Mouse (Mus musculus) embryonic facial prominence, embryonic 11.5 days (tissue): ENCODE data around the gene Gm6760. TPM values are rescaled to one million over a fixed set of nuclear protein-coding genes. Genes with fewer than 3 reads are reported as not detected.

Experiments
- ATAC-seq: fragments of 200-750 bp; cut with Nextera tagmentation; replicated peaks from 2 replicates; pipeline ENCODE4 v1.8.0; 2017; ENCODE audit warnings: low read depth; ENCODE audit not compliant: insufficient number of reproducible peaks, low FRiP score, low TSS enrichment
- DNase-seq: peaks from one replicate; pipeline ENCODE4 v3.0.0-alpha.2; 2015; ENCODE audit warnings: low spot score
- H3K27ac ChIP-seq: fragments of 300-500 bp; sonication (generic); replicated peaks from 2 replicates; pipeline ENCODE4 v1.5.1; 2014; ENCODE audit warnings: mild to moderate bottlenecking, low read depth, low read length, control low read depth
- H3K27me3 ChIP-seq: fragments of 300-500 bp; sonication (generic); 2 replicates; pipeline ENCODE4 v1.6.1; 2014; ENCODE audit warnings: mild to moderate bottlenecking, low read length, moderate library complexity, mixed read lengths; ENCODE audit not compliant: control insufficient read depth, insufficient read depth
- H3K36me3 ChIP-seq: fragments of 300-500 bp; sonication (generic); replicated peaks from 2 replicates; pipeline ENCODE4 v1.6.1; 2014; ENCODE audit warnings: low read depth, mild to moderate bottlenecking, low read length, moderate library complexity, mixed read lengths; ENCODE audit not compliant: control insufficient read depth, insufficient read depth
- H3K4me1 ChIP-seq: fragments of 300-500 bp; sonication (generic); 2 replicates; pipeline ENCODE4 v1.6.1; 2014; ENCODE audit warnings: low read length, mixed read lengths; ENCODE audit not compliant: control insufficient read depth, insufficient read depth
- H3K4me2 ChIP-seq: fragments of 300-500 bp; sonication (generic); 2 replicates; pipeline ENCODE4 v1.6.1; 2014; ENCODE audit warnings: low read depth, mild to moderate bottlenecking, control low read depth, low read length, moderate library complexity
- H3K4me3 ChIP-seq: fragments of 300-500 bp; sonication (generic); 2 replicates; pipeline ENCODE4 v1.5.1; 2014; ENCODE audit warnings: low read depth, low read length, control low read depth
- H3K9ac ChIP-seq: fragments of 300-500 bp; sonication (generic); replicated peaks from 2 replicates; pipeline ENCODE4 v1.6.1; 2014; ENCODE audit warnings: mild to moderate bottlenecking, control low read depth, low read length
- H3K9me3 ChIP-seq: fragments of 300-500 bp; sonication (generic); replicated peaks from 2 replicates; pipeline ENCODE4 v1.6.1; 2016; ENCODE audit warnings: mild to moderate bottlenecking, low read length, inconsistent platforms, mixed read lengths; ENCODE audit not compliant: control insufficient read depth
- WGBS: fragments of 180-500 bp; shearing (Covaris S2); extraction: QIAGEN DNeasy Blood & Tissue Kit; methylation state at CpG from one replicate; pipeline ENCODE4 v1.1.7; 2014; 5-methylcytosine and 5-hydroxymethylcytosine counted together
- polyA plus RNA-seq: library from polyadenylated mRNA; unstranded; fragments of >200 nt; fragmentation: Nextera tagmentation; extraction: Ambion mirVana; gene quantifications from 2 replicates; pipeline ENCODE4 v1.2.1, GENCODE M21; 2014

The Gm6760 gene
- polyA plus RNA-seq = not detected in 2 replicates

- Histone ChIP-seq H3K4me3 (no peak within 1 kb of the TSS), H3K9ac (no peak within 1 kb of the TSS), H3K27me3 (no peaks in the 10 kb centered on the region), H3K27ac (no peak within 1 kb of the TSS), H3K36me3 (no peaks in the 10 kb centered on the region), H3K9me3 (no peaks in the 10 kb centered on the region), H3K4me1 (no peaks in the 10 kb centered on the region), H3K4me2 (no peak within 1 kb of the TSS)
- ATAC-seq (no peak), DNase-seq (no peak)
- WGBS = 61% methylated on average over 2 of the region's 2 CpGs
These were observed at the start of gene Gm6760 for GRCm38 (mm10) chrX:64152098-64152497. Gene Gm6760 (minus strand): TSS chrX:64152198.

GRCm38 (mm10) chrX:64181246-64181645, 29.2 kb upstream of the Gm6760 start:
- Histone ChIP-seq H3K4me2 (no peak overlapping the region), H3K36me3 (no peaks in the 10 kb centered on the region), H3K9ac (no peak overlapping the region), H3K9me3 (no peaks in the 10 kb centered on the region), H3K4me3 (no peak overlapping the region), H3K27ac (no peak overlapping the region), H3K27me3 (no peaks in the 10 kb centered on the region), H3K4me1 (no peaks in the 10 kb centered on the region)
- ATAC-seq (no peak), DNase-seq (no peak)

- H3K4me3 ChIP-seq = no peak within 1 kb of the TSS
- no peaks in the 10 kb centered on the region for H3K36me3 ChIP-seq
- H3K9ac ChIP-seq = no peak within 1 kb of the TSS
- no peaks in the 10 kb centered on the region for H3K27me3 ChIP-seq
- ATAC-seq = no peak
- H3K27ac ChIP-seq = no peak within 1 kb of the TSS
- H3K4me1 ChIP-seq = no peaks in the 10 kb centered on the region
- H3K9me3 ChIP-seq = no peaks in the 10 kb centered on the region
- no peak for DNase-seq
- H3K4me2 ChIP-seq = no peak within 1 kb of the TSS
- WGBS = 83% methylated on average over 11 of the region's 11 CpGs
These were observed 21.2 kb upstream of the Gm6760 start, which contains the start of gene 3830417A13Rik for GRCm38 (mm10) chrX:64173248-64173647. Gene 3830417A13Rik (plus strand): TSS chrX:64173548.

Other genes starting within 250 kb of the Gm6760 start
- 0.53 and 1.2 TPM in 2 replicates for gene 3830417A13Rik, start 21.4 kb upstream of the Gm6760 start, polyA plus RNA-seq
- 3.1 and 3.9 TPM in 2 replicates for gene Slitrk4, start 124.8 kb upstream of the Gm6760 start, polyA plus RNA-seq